Mouse (Mus musculus): ENCODE data around the gene Abcg3.

DNA sequence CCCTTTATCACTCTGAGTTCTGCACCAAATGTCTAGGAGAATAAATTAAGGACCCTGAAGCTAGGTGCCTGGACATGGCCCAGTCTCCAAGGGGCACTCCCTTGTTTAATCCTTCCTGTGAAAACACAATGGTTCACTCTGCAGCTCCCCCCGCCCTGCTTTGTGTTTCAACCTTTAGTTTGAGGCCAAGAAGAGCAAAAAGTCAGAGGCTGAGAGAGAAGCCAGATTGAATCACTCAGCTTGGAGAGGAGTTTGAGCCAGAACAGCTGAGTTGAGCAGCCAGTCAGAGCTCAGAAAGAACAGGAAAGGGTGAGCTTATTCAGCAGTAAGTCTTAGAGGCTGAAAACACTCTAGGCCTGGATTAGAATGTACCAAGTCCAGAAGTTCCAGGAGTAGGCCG is 5.5 kb upstream of the Abcg3 start:
- TF ChIP-seq CTCF (IDR thresholded peaks at IDR 0.05; ENCODE audit: low read depth) (no peak), EP300 (optimal IDR thresholded peaks at IDR 0.05) (no peak)

Measured in stomach, postnatal 0 days (tissue).